7 mouse cellular contexts compared by ENCODE assay signal in the genomic region with DNA sequence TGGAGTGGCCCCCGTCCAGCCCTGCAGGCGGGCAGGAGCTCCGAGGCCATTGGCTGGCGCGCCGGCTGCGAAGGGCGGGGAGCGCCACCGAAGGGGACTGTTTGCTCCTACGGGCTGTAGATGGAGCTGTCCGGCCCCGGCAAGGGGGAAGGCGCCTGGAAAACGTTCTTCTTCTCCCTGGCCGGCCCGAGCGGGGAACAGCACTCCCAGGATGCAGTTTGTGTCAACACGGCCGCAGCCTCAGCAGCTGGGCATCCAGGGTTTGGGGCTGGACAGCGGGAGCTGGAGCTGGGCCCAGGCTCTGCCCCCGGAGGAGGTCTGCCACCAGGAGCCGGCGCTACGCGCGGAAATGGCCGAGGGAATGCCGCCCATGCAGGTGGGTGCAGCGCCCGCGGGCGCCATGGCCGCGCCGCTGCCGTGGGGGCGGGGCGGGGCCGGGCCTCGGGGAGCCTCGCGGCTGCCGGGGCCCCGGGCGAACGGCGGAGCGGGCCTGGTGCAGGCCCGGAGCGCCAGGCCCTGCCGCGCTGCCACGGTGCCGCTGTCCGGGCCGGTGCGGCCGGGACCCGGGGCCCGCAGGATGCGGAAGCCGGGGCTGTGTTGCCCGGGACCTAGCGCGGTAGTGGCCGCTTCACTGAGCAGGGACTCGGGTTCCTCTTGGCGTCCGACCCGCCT. TPM values are rescaled to one million over a fixed set of nuclear protein-coding genes. Genes with fewer than 3 reads are reported as not detected.
DNase-seq lines count a peak whose midpoint lies in the region; ATAC-seq lines count a peak whose summit lies in the region.

No protein-coding gene starts in this region.

- H3K4me2 ChIP-seq in intestine, embryonic 15.5 days (replicated peaks), result peak overlapping the region; percentile 78

- H3K36me3 ChIP-seq in intestine, embryonic 15.5 days, result peaks cover 15% of the 10 kb centered on the region
- H3K36me3 ChIP-seq in midbrain, embryonic 10.5 days, result peaks cover 34% of the 10 kb centered on the region

- peak overlapping the region; percentile 96 for H3K9ac ChIP-seq in intestine, embryonic 15.5 days

- under 1% methylated on average over 68 of the region's 71 CpGs for WGBS in intestine, embryonic 15.5 days
- under 1% methylated on average over 69 of the region's 71 CpGs for WGBS in midbrain, embryonic 10.5 days

- peak overlapping the region; percentile 98 for H3K4me3 ChIP-seq in intestine, embryonic 15.5 days (replicated peaks)
- H3K4me3 ChIP-seq in midbrain, embryonic 10.5 days, result peak overlapping the region; percentile 84

- peaks cover 15% of the 10 kb centered on the region for H3K4me1 ChIP-seq in intestine, embryonic 15.5 days (replicated peaks)
- peaks cover 21% of the 10 kb centered on the region for H3K4me1 ChIP-seq in midbrain, embryonic 10.5 days

- intact Hi-C loops in left cerebral cortex, postnatal 25 days (cut with DNase I), result loop anchor here (1.0 to 5.0 kb wide), 2 partner anchors 40 to 43 kb away; a partner anchor contains a TSS

- H3K27ac ChIP-seq in intestine, embryonic 15.5 days, result peak overlapping the region; percentile 99
- H3K27ac ChIP-seq in midbrain, embryonic 10.5 days (replicated peaks), result peak overlapping the region; percentile 97

- ATAC-seq in intestine, embryonic 15.5 days, result peak; percentile 99

- H3K27me3 ChIP-seq in intestine, embryonic 15.5 days (replicated peaks), result no peaks in the 10 kb centered on the region
- no peaks in the 10 kb centered on the region for H3K27me3 ChIP-seq in midbrain, embryonic 10.5 days (ENCODE audit: low read depth, poor library complexity, severe bottlenecking)

- DNase-seq in adrenal gland, adult (ENCODE audit: inconsistent age in 2 of 2, low spot score in 1 of 2), result peak; percentile 94 to 98
- DNase-seq in embryo, embryonic 10.5 days (ENCODE audit: low spot score), result peak; percentile 93
- DNase-seq in gastrocnemius, postnatal 25 days, result peak; percentile 91
- peak; percentile 92 to 94 for DNase-seq in left cerebral cortex, postnatal 25 days (ENCODE audit: low spot score in 2 of 2)
- DNase-seq in midbrain, embryonic 10.5 days (ENCODE audit: low spot score), result peak; percentile 94
- DNase-seq in right cerebral cortex, postnatal 4 days, result peak; percentile 86

- H3K9me3 ChIP-seq in intestine, embryonic 15.5 days, result no peaks in the 10 kb centered on the region
- no peaks in the 10 kb centered on the region for H3K9me3 ChIP-seq in midbrain, embryonic 10.5 days (replicated peaks)

RNA-seq across cellular contexts. Expression of a gene that starts 0.6 kb away (rescaled TPM):
- total RNA-seq in gastrocnemius, postnatal 25 days (2021), result 1 to 10 TPM; 5.7 to 5.9 TPM
- polyA plus RNA-seq in intestine, embryonic 15.5 days (2015; fragmentation: Nextera tagmentation; extraction: Ambion mirVana), result 12.0 and 12.1 TPM in 2 replicates
- total RNA-seq in left cerebral cortex, postnatal 25 days (2021), result 10 to 100 TPM; 15.5 to 16.4 TPM
- polyA plus RNA-seq in midbrain, embryonic 10.5 days (2016; fragmentation: Nextera tagmentation; extraction: Ambion mirVana), result 16.3 and 19.4 TPM in 2 replicates

RNA-seq across cellular contexts. Expression of a gene that starts 42.1 kb away (rescaled TPM):
- 1 to 10 TPM; 4.7 to 4.8 TPM for total RNA-seq in gastrocnemius, postnatal 25 days (2021)
- polyA plus RNA-seq in intestine, embryonic 15.5 days (2015; fragmentation: Nextera tagmentation; extraction: Ambion mirVana), result 6.8 and 8.2 TPM in 2 replicates
- 10 to 100 TPM; 19.3 to 19.6 TPM for total RNA-seq in left cerebral cortex, postnatal 25 days (2021)
- 8.2 and 8.8 TPM in 2 replicates for polyA plus RNA-seq in midbrain, embryonic 10.5 days (2016; fragmentation: Nextera tagmentation; extraction: Ambion mirVana)

RNA-seq across cellular contexts. Expression of a gene that starts 42.7 kb away (rescaled TPM):
- total RNA-seq in gastrocnemius, postnatal 25 days (2021), result 1 to 10 TPM; 6.4 to 6.7 TPM
- 11.8 and 12.4 TPM in 2 replicates for polyA plus RNA-seq in intestine, embryonic 15.5 days (2015; fragmentation: Nextera tagmentation; extraction: Ambion mirVana)
- total RNA-seq in left cerebral cortex, postnatal 25 days (2021), result 10 to 100 TPM; 15.0 to 17.4 TPM
- polyA plus RNA-seq in midbrain, embryonic 10.5 days (2016; fragmentation: Nextera tagmentation; extraction: Ambion mirVana), result 21.6 and 22.6 TPM in 2 replicates

RNA-seq across cellular contexts. Expression of a gene that starts 46.9 kb away (rescaled TPM):
- under 1 TPM; 0.48 to 0.69 TPM for total RNA-seq in gastrocnemius, postnatal 25 days (2021)
- polyA plus RNA-seq in intestine, embryonic 15.5 days (2015; fragmentation: Nextera tagmentation; extraction: Ambion mirVana), result 2.3 and 2.4 TPM in 2 replicates
- 1 to 10 TPM; 4.9 to 5.0 TPM for total RNA-seq in left cerebral cortex, postnatal 25 days (2021)
- 6.9 and 8.5 TPM in 2 replicates for polyA plus RNA-seq in midbrain, embryonic 10.5 days (2016; fragmentation: Nextera tagmentation; extraction: Ambion mirVana)

Comparison
In these comparisons a context has a peak if more than half of its experiments do, and no peak if none do; other contexts are left out.
1. Peak in every context shown above with its lines: DNase-seq, ATAC-seq, H3K4me3 ChIP-seq and H3K27ac ChIP-seq.